8 mouse cellular contexts compared by ENCODE assay signal in genomic region chr17:32991965-32992698, GRCm38 (mm10). TPM values are rescaled to one million over a fixed set of nuclear protein-coding genes. Genes with fewer than 3 reads are reported as not detected.
DNase-seq lines count a peak whose midpoint lies in the region; ATAC-seq lines count a peak whose summit lies in the region.

No protein-coding gene starts in this region.

- H3K4me3 ChIP-seq in heart, embryonic 10.5 days = peak overlapping the region; percentile 76; the same call in 1 of the 2 replicates
- H3K4me3 ChIP-seq in forebrain, embryonic 15.5 days = peak overlapping the region; percentile 58
- H3K4me3 ChIP-seq in midbrain, embryonic 12.5 days = peak overlapping the region; percentile 77

- 73% methylated on average over 12 of the region's 12 CpGs for WGBS in heart, embryonic 10.5 days
- 61% methylated on average over 12 of the region's 12 CpGs for WGBS in forebrain, embryonic 15.5 days
- 74% methylated on average over 12 of the region's 12 CpGs for WGBS in midbrain, embryonic 12.5 days

- no peak for ATAC-seq in forebrain, embryonic 15.5 days (replicated peaks)
- ATAC-seq in midbrain, embryonic 12.5 days (ENCODE audit: low FRiP score, low read depth) = no peak

- no peaks in the 10 kb centered on the region for H3K27me3 ChIP-seq in heart, embryonic 10.5 days (ENCODE audit: insufficient read depth, poor library complexity, severe bottlenecking)
- no peaks in the 10 kb centered on the region for H3K27me3 ChIP-seq in forebrain, embryonic 15.5 days
- H3K27me3 ChIP-seq in midbrain, embryonic 12.5 days = no peaks in the 10 kb centered on the region; the same call in 1 of the 2 replicates

- peak overlapping the region; percentile 77 for H3K27ac ChIP-seq in heart, embryonic 10.5 days
- peak overlapping the region; percentile 81 for H3K27ac ChIP-seq in forebrain, embryonic 15.5 days (replicated peaks)
- no peak overlapping the region for H3K27ac ChIP-seq in midbrain, embryonic 12.5 days (replicated peaks)

- peak overlapping the region; percentile 62 for H3K4me2 ChIP-seq in forebrain, embryonic 15.5 days (replicated peaks)
- peak overlapping the region; percentile 85 for H3K4me2 ChIP-seq in midbrain, embryonic 12.5 days (replicated peaks)

- peaks cover 5% of the 10 kb centered on the region for H3K4me1 ChIP-seq in heart, embryonic 10.5 days
- peaks cover 16% of the 10 kb centered on the region for H3K4me1 ChIP-seq in forebrain, embryonic 15.5 days
- peaks cover 11% of the 10 kb centered on the region for H3K4me1 ChIP-seq in midbrain, embryonic 12.5 days

- peak overlapping the region; percentile 62 for H3K9ac ChIP-seq in forebrain, embryonic 15.5 days (replicated peaks)
- no peak overlapping the region for H3K9ac ChIP-seq in midbrain, embryonic 12.5 days (replicated peaks)

- H3K9me3 ChIP-seq in heart, embryonic 10.5 days = no peaks in the 10 kb centered on the region
- H3K9me3 ChIP-seq in forebrain, embryonic 15.5 days = no peaks in the 10 kb centered on the region
- no peaks in the 10 kb centered on the region for H3K9me3 ChIP-seq in midbrain, embryonic 12.5 days

- H3K36me3 ChIP-seq in heart, embryonic 10.5 days = peaks cover 15% of the 10 kb centered on the region
- peaks cover 19% of the 10 kb centered on the region for H3K36me3 ChIP-seq in forebrain, embryonic 15.5 days
- H3K36me3 ChIP-seq in midbrain, embryonic 12.5 days = peaks cover 26% of the 10 kb centered on the region

- DNase-seq in heart, embryonic 10.5 days (ENCODE audit: low spot score) = no peak
- DNase-seq in heart, adult 9 months (ENCODE audit: low spot score in 2 of 2) = no peak
- DNase-seq in MEL-GATA-1-ER (ENCODE audit: extremely low read depth, low read depth) (peak; percentile 46), adipocyte (ENCODE audit: low spot score) (no peak)
- DNase-seq in kidney, postnatal 36 days = peak; percentile 7 to 36
- DNase-seq in layer of hippocampus, adult 9-10 months (ENCODE audit: low spot score) = no peak

RNA-seq across cellular contexts. Expression of gene Zfp952, which starts 0.8 kb away (rescaled TPM):
- polyA plus RNA-seq in heart, embryonic 10.5 days (2016; fragmentation: Nextera tagmentation; extraction: Ambion mirVana) = 8.6 and 8.9 TPM in 2 replicates
- polyA plus RNA-seq in forebrain, embryonic 15.5 days (2015; fragmentation: Nextera tagmentation; extraction: Ambion mirVana) = 22.0 and 22.6 TPM in 2 replicates
- polyA plus RNA-seq in midbrain, embryonic 12.5 days (2016; fragmentation: Nextera tagmentation; extraction: Ambion mirVana) = 18.9 and 19.0 TPM in 2 replicates

RNA-seq across cellular contexts. Expression of gene Zfp472, which starts 26.5 kb away (rescaled TPM):
- polyA plus RNA-seq in heart, embryonic 10.5 days (2016; fragmentation: Nextera tagmentation; extraction: Ambion mirVana) = 7.7 and 7.8 TPM in 2 replicates
- polyA plus RNA-seq in forebrain, embryonic 15.5 days (2015; fragmentation: Nextera tagmentation; extraction: Ambion mirVana) = 9.7 and 10.9 TPM in 2 replicates
- 10.8 and 11.1 TPM in 2 replicates for polyA plus RNA-seq in midbrain, embryonic 12.5 days (2016; fragmentation: Nextera tagmentation; extraction: Ambion mirVana)

RNA-seq across cellular contexts. Expression of gene Zfp763, which starts 41.1 kb away (rescaled TPM):
- polyA plus RNA-seq in heart, embryonic 10.5 days (2016; fragmentation: Nextera tagmentation; extraction: Ambion mirVana) = 7.1 and 8.0 TPM in 2 replicates
- 28.8 and 30.1 TPM in 2 replicates for polyA plus RNA-seq in forebrain, embryonic 15.5 days (2015; fragmentation: Nextera tagmentation; extraction: Ambion mirVana)
- 22.8 and 24.7 TPM in 2 replicates for polyA plus RNA-seq in midbrain, embryonic 12.5 days (2016; fragmentation: Nextera tagmentation; extraction: Ambion mirVana)

RNA-seq across cellular contexts. Expression of gene Cyp4f13, which starts 44.9 kb away (rescaled TPM):
- polyA plus RNA-seq in heart, embryonic 10.5 days (2016; fragmentation: Nextera tagmentation; extraction: Ambion mirVana) = 8.9 TPM in 2 replicates
- 7.0 and 7.9 TPM in 2 replicates for polyA plus RNA-seq in forebrain, embryonic 15.5 days (2015; fragmentation: Nextera tagmentation; extraction: Ambion mirVana)
- 5.5 and 5.9 TPM in 2 replicates for polyA plus RNA-seq in midbrain, embryonic 12.5 days (2016; fragmentation: Nextera tagmentation; extraction: Ambion mirVana)

Comparison
In these comparisons a context has a peak if more than half of its experiments do, and no peak if none do; other contexts are left out.
1. DNase-seq: peak in MEL-GATA-1-ER (single experiment) and kidney, postnatal 36 days (2 of 2); none in heart, embryonic 10.5 days (single experiment), heart, adult 9 months (0 of 2), adipocyte (single experiment) and layer of hippocampus, adult 9-10 months (single experiment).
2. Peak in every context shown above with its lines, with median percentiles within 50 percentile points of each other: H3K4me3 ChIP-seq.